Comparison of ENCODE assay signal across 8 mouse cellular contexts in the genomic region with DNA sequence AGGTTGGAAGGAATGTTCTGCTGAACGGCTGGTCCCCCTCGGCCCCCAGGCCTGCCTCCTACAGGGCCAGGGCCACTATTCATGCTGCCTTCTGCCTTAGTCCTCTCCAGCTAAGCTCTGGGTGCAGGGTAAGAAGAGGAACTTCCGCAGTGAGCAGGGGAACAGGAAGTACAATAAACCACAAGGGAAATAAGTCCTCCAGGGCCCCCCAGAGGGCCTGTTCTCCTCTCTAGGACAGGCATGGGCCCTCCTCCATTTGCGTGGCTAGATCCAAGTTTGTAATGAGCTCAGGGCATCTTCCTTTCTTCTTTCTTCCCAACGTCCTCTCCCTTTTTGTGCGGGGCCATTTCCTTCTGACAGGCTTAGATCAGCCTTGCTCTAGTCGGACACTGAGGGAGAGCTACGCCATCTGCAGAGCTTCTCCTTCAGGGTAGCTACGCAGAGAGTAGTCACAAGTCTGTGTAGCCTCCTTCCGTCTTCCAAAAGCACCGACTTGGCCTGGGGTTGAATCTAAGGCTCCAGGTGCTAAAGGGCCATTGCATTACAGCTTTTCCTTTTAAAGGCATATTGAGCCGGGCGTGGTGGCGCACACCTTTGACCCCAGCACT. TPM values are rescaled to one million over a fixed set of nuclear protein-coding genes. Genes with fewer than 3 reads are reported as not detected.
A peak's percentile ranks its signal among the peaks of the same experiment; 100 is the strongest.
DNase-seq lines count a peak whose midpoint lies in the region; ATAC-seq and TF ChIP-seq lines count a peak whose summit lies in the region.
"Had no signal": no experiment of that assay in that cellular context is flagged by ENCODE, and none has a peak within 500 bp of the region (broad histone marks: within the 10 kb centered on the region; RNA-seq: fewer than 3 reads in every experiment).

A gene (minus strand): TSS at position 153 of the 608 bp plus-strand sequence.

- DNase-seq in CD4-positive, CD25-positive, alpha-beta regulatory T cell, adult 2 months (ENCODE audit: low read depth, low spot score) = peak; percentile 70
- DNase-seq in MEL-GATA-1-ER (ENCODE audit: extremely low read depth, low read depth) = peak; percentile 93
- DNase-seq in liver, embryonic 11.5 days (ENCODE audit: low spot score) = no peak
- DNase-seq in layer of hippocampus, postnatal 10 days (ENCODE audit: low spot score in 2 of 2) = no peak
- DNase-seq in left cerebral cortex, postnatal 4 days = no peak

- WGBS in liver, embryonic 11.5 days = 56% methylated on average over 14 of the region's 14 CpGs
- WGBS in small intestine, adult 2 months = 81% methylated on average over 14 of the region's 14 CpGs
- WGBS in forebrain, embryonic 15.5 days = 90% methylated on average over 14 of the region's 14 CpGs

- no peaks in the 10 kb centered on the region for H3K27me3 ChIP-seq in liver, embryonic 11.5 days (replicated peaks; ENCODE audit: control insufficient read depth, insufficient read depth, low read length)
- H3K27me3 ChIP-seq in small intestine, adult 2 months (ENCODE audit: control insufficient read depth, insufficient read depth, low read length) = no peaks in the 10 kb centered on the region
- no peaks in the 10 kb centered on the region for H3K27me3 ChIP-seq in forebrain, embryonic 15.5 days
- H3K27me3 ChIP-seq: neural tube, embryonic 13.5 days had no signal

- no peak for TF ChIP-seq CTCF in small intestine, adult 2 months (IDR thresholded peaks at IDR 0.05; ENCODE audit: extremely low read depth, insufficient read length, insufficient replicate concordance, low read depth, low read length)

- H3K4me2 ChIP-seq in liver, embryonic 11.5 days = peak within 1 kb of the TSS; percentile 63
- H3K4me2 ChIP-seq in forebrain, embryonic 15.5 days (replicated peaks) = no peak within 1 kb of the TSS
- H3K4me2 ChIP-seq: neural tube, embryonic 13.5 days had no signal

- peak within 1 kb of the TSS; percentile 59 for H3K9ac ChIP-seq in liver, embryonic 11.5 days (ENCODE audit: low read depth, low read length)
- H3K9ac ChIP-seq in forebrain, embryonic 15.5 days (replicated peaks) = no peak within 1 kb of the TSS
- H3K9ac ChIP-seq: neural tube, embryonic 13.5 days had no signal

- H3K4me1 ChIP-seq in liver, embryonic 11.5 days (replicated peaks; ENCODE audit: control insufficient read depth, insufficient read depth, low read length) = no peaks in the 10 kb centered on the region
- no peaks in the 10 kb centered on the region for H3K4me1 ChIP-seq in small intestine, adult 2 months (ENCODE audit: control insufficient read depth, insufficient read depth, insufficient read length, low read length)
- no peaks in the 10 kb centered on the region for H3K4me1 ChIP-seq in forebrain, embryonic 15.5 days
- H3K4me1 ChIP-seq: neural tube, embryonic 13.5 days had no signal

- intact Hi-C loops in left cerebral cortex, postnatal 4 days (cut with DNase I) = no loop called here

- TF ChIP-seq POLR2A in small intestine, adult 2 months (IDR thresholded peaks at IDR 0.05; ENCODE audit: low read depth, low read length) = no peak

- H3K27ac ChIP-seq in liver, embryonic 11.5 days (ENCODE audit: low read depth, low read length) = peak within 1 kb of the TSS; percentile 28; the same call in 1 of the 2 replicates
- peak within 1 kb of the TSS; percentile 65; the same call in 1 of the 2 replicates for H3K27ac ChIP-seq in small intestine, adult 2 months (ENCODE audit: insufficient read depth, low read depth, low read length)
- no peak within 1 kb of the TSS for H3K27ac ChIP-seq in forebrain, embryonic 15.5 days (replicated peaks)
- H3K27ac ChIP-seq: neural tube, embryonic 13.5 days had no signal

- H3K36me3 ChIP-seq in liver, embryonic 11.5 days (ENCODE audit: control insufficient read depth, insufficient read depth, low read length) = no peaks in the 10 kb centered on the region
- H3K36me3 ChIP-seq in small intestine, adult 2 months (ENCODE audit: control insufficient read depth, insufficient read depth, low read length) = no peaks in the 10 kb centered on the region
- no peaks in the 10 kb centered on the region for H3K36me3 ChIP-seq in forebrain, embryonic 15.5 days
- H3K36me3 ChIP-seq: neural tube, embryonic 13.5 days had no signal

- ATAC-seq in liver, embryonic 11.5 days (replicated peaks; ENCODE audit: low FRiP score) = peak; percentile 82
- ATAC-seq in forebrain, embryonic 15.5 days (replicated peaks) = no peak

- H3K4me3 ChIP-seq in liver, embryonic 11.5 days (ENCODE audit: low read depth, low read length) = peak within 1 kb of the TSS; percentile 41
- peak within 1 kb of the TSS; percentile 64 for H3K4me3 ChIP-seq in small intestine, adult 2 months (ENCODE audit: low read depth, low read length)
- no peak within 1 kb of the TSS for H3K4me3 ChIP-seq in forebrain, embryonic 15.5 days
- H3K4me3 ChIP-seq: neural tube, embryonic 13.5 days had no signal

- no peaks in the 10 kb centered on the region for H3K9me3 ChIP-seq in liver, embryonic 11.5 days (ENCODE audit: control insufficient read depth, low read length)
- no peaks in the 10 kb centered on the region for H3K9me3 ChIP-seq in forebrain, embryonic 15.5 days
- H3K9me3 ChIP-seq: neural tube, embryonic 13.5 days had no signal

RNA-seq across cellular contexts. Expression of the gene that starts here (rescaled TPM):
- 6.5 and 6.7 TPM in 2 replicates for polyA plus RNA-seq in liver, embryonic 11.5 days (2014; fragmentation: Nextera tagmentation; extraction: Ambion mirVana)
- 2.9 and 6.0 TPM in 2 replicates for polyA plus RNA-seq in small intestine, adult 2 months (2012; rRNA removed)
- 0.09 TPM in 1 of 2 replicates, not detected in the other for polyA plus RNA-seq in forebrain, embryonic 15.5 days (2015; fragmentation: Nextera tagmentation; extraction: Ambion mirVana)
- total RNA-seq in layer of hippocampus, postnatal 10 days (2021) = 1 to 10 TPM; 1.2 to 1.7 TPM
- under 1 TPM; 0.42 to 0.94 TPM for total RNA-seq in left cerebral cortex, postnatal 4 days (2021)

Comparison
In these comparisons a context has a peak if more than half of its experiments do, and no peak if none do; other contexts are left out.
1. DNase-seq: peak in CD4-positive, CD25-positive, alpha-beta regulatory T cell, adult 2 months (single experiment) and MEL-GATA-1-ER (single experiment); none in liver, embryonic 11.5 days (single experiment), layer of hippocampus, postnatal 10 days (0 of 2) and left cerebral cortex, postnatal 4 days (single experiment).